Mouse (Mus musculus) kidney, adult 2 months (tissue): Measurements from ENCODE around the gene H2-DMb1. TPM values are rescaled to one million over a fixed set of nuclear protein-coding genes. Genes with fewer than 3 reads are reported as not detected.
A peak's percentile ranks its signal among the peaks of the same experiment; 100 is the strongest.

Source experiments
- DNase-seq: peaks from one replicate; pipeline ENCODE4 v3.0.0; 2021
- H3K27ac ChIP-seq: fragments of 200-500 bp; 2 replicates; pipeline ENCODE4 v1.5.1; 2012; ENCODE audit warnings: low read depth, low read length, control low read depth, inconsistent platforms; ENCODE audit not compliant: insufficient read depth
- H3K27me3 ChIP-seq: fragments of 200-500 bp; replicated peaks from 2 replicates; pipeline ENCODE4 v1.6.1; 2012; ENCODE audit warnings: mild to moderate bottlenecking, moderate library complexity, low read length, inconsistent platforms; ENCODE audit not compliant: control insufficient read depth, insufficient read depth
- H3K36me3 ChIP-seq: fragments of 200-500 bp; 2 replicates; pipeline ENCODE4 v1.6.1; 2012; ENCODE audit warnings: mild to moderate bottlenecking, moderate library complexity, low read length, inconsistent platforms; ENCODE audit not compliant: control insufficient read depth, insufficient read depth
- H3K4me1 ChIP-seq: fragments of 200-500 bp; 2 replicates; pipeline ENCODE4 v1.6.1; 2011; ENCODE audit warnings: low read length; ENCODE audit not compliant: control insufficient read depth, insufficient read depth
- H3K4me3 ChIP-seq: fragments of 200-500 bp; 2 replicates; pipeline ENCODE4 v1.5.1; 2011; ENCODE audit warnings: mild to moderate bottlenecking, low read depth, low read length, control low read depth; ENCODE audit not compliant: insufficient read depth
- CTCF ChIP-seq: fragments of 200-500 bp; conservative IDR thresholded peaks from 2 replicates; pipeline ENCODE4 v1.5.1; 2011; ENCODE audit warnings: low read depth, mild to moderate bottlenecking, control low read depth, low read length, moderate library complexity, mixed read lengths; ENCODE audit not compliant: insufficient read depth, insufficient read length
- POLR2A ChIP-seq: fragments of 200-500 bp; IDR thresholded peaks from one replicate; pipeline ENCODE4 v1.6.1; 2011; ENCODE audit warnings: low read depth, low read length, control low read depth
- WGBS: fragments of 180-500 bp; shearing (Covaris S2); methylation state at CpG from one replicate; pipeline ENCODE4 v1.1.7; 2018; 5-methylcytosine and 5-hydroxymethylcytosine counted together
- polyA plus RNA-seq: library from polyadenylated mRNA; depleted of rRNA; stranded (reverse); fragments of >200 nt; gene quantifications from 2 replicates; pipeline ENCODE4 v1.2.3, GENCODE M21; 2012

Gene H2-DMb1
- polyA plus RNA-seq, 1 experiment = 72.3 TPM

DNA sequence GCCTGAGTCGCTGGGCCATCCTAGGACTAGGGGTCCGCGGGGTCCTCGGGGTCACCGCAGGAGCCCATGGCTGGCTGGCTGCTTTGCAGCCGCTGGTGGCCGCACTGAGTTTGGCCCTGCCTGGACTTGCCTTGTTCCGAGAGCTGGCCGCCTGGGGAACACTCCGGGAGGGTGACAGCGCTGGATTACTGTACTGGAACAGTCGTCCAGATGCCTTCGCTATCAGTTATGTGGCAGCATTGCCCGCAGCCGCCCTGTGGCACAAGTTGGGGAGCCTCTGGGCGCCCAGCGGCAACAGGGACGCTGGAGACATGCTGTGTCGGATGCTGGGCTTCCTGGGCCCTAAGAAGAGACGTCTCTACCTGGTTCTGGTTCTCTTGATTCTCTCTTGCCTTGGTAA, 35.1 kb downstream of the H2-DMb1 start:
- Histone ChIP-seq H3K4me3 (peak overlapping the region; percentile 82), H3K36me3 (no peaks in the 10 kb centered on the region), H3K27ac (no peak overlapping the region; the same call in 1 of the 2 replicates), H3K27me3 (no peaks in the 10 kb centered on the region), H3K4me1 (no peaks in the 10 kb centered on the region)
- WGBS = 2% methylated on average over 20 of the region's 20 CpGs
- DNase-seq = no peak
- no peak for TF ChIP-seq POLR2A
- no peak for TF ChIP-seq CTCF

GRCm38 (mm10) chr17:34188986-34189385, 36.1 kb downstream of the H2-DMb1 start:
- H3K4me3 ChIP-seq = no peak overlapping the region
- DNase-seq = no peak
- no peaks in the 10 kb centered on the region for H3K4me1 ChIP-seq
- H3K27me3 ChIP-seq = no peaks in the 10 kb centered on the region
- no peaks in the 10 kb centered on the region for H3K36me3 ChIP-seq
- WGBS = 83% methylated on average over 6 of the region's 6 CpGs
- TF ChIP-seq POLR2A (no peak), CTCF (no peak)
- no peak overlapping the region for H3K27ac ChIP-seq

DNA sequence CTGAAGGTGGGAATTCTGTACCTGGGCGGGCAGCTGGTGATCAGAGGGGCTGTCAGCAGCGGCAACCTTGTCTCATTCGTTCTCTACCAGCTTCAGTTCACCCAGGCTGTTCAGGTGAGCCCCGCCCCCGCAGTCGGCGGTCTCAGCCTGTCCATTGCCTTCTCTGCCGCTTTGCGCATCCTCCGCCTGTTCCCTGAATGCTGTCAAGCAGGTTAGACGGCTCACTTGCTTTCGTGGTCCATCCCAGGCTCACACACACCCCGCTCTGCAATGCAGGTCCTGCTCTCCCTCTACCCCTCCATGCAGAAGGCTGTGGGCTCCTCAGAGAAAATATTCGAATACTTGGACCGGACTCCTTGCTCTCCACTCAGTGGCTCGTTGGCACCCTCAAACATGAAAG, 40.0 kb downstream of the H2-DMb1 start:
- Histone ChIP-seq H3K36me3 (no peaks in the 10 kb centered on the region), H3K4me1 (no peaks in the 10 kb centered on the region), H3K4me3 (no peak overlapping the region), H3K27me3 (no peaks in the 10 kb centered on the region), H3K27ac (no peak overlapping the region)
- TF ChIP-seq CTCF (no peak), POLR2A (no peak)
- DNase-seq = no peak
- 51% methylated on average over 16 of the region's 16 CpGs for WGBS

GRCm38 (mm10) chr17:34193468-34193867, 40.6 kb downstream of the H2-DMb1 start:
- no peak overlapping the region for H3K27ac ChIP-seq
- 63% methylated on average over 8 of the region's 8 CpGs for WGBS
- TF ChIP-seq CTCF (no peak), POLR2A (no peak)
- H3K4me1 ChIP-seq = no peaks in the 10 kb centered on the region
- no peaks in the 10 kb centered on the region for H3K27me3 ChIP-seq
- no peak for DNase-seq
- no peaks in the 10 kb centered on the region for H3K36me3 ChIP-seq
- no peak overlapping the region for H3K4me3 ChIP-seq

DNA sequence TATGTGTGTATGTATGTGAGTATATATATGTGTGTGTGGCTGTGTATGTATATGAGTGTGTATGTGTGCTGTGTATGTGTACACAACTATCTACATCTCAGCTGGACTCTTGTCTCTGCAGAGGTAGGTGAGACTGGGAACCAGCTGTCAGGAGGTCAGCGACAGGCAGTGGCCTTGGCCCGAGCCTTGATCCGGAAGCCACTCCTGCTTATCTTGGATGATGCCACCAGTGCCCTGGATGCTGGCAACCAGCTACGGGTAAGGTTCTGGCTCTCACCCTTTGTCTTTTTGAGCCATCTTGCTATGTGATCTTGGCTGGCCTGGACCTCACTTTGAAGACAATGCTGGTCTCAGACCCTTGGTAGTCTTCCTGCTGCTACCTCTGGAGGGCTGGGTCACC, 41.9 kb downstream of the H2-DMb1 start:
- DNase-seq = no peak
- no peaks in the 10 kb centered on the region for H3K4me1 ChIP-seq
- no peaks in the 10 kb centered on the region for H3K27me3 ChIP-seq
- no peak overlapping the region for H3K27ac ChIP-seq
- WGBS = 96% methylated on average over 4 of the region's 4 CpGs
- no peaks in the 10 kb centered on the region for H3K36me3 ChIP-seq
- TF ChIP-seq CTCF (no peak), POLR2A (no peak)
- no peak overlapping the region for H3K4me3 ChIP-seq

GRCm38 (mm10) chr17:34196491-34196890, 43.6 kb downstream of the H2-DMb1 start:
- Histone ChIP-seq H3K36me3 (no peaks in the 10 kb centered on the region), H3K27ac (no peak overlapping the region), H3K4me1 (no peaks in the 10 kb centered on the region), H3K4me3 (no peak overlapping the region), H3K27me3 (no peaks in the 10 kb centered on the region)
- TF ChIP-seq CTCF (no peak), POLR2A (no peak)
- WGBS = 73% methylated on average over 12 of the region's 12 CpGs
- no peak for DNase-seq

DNA sequence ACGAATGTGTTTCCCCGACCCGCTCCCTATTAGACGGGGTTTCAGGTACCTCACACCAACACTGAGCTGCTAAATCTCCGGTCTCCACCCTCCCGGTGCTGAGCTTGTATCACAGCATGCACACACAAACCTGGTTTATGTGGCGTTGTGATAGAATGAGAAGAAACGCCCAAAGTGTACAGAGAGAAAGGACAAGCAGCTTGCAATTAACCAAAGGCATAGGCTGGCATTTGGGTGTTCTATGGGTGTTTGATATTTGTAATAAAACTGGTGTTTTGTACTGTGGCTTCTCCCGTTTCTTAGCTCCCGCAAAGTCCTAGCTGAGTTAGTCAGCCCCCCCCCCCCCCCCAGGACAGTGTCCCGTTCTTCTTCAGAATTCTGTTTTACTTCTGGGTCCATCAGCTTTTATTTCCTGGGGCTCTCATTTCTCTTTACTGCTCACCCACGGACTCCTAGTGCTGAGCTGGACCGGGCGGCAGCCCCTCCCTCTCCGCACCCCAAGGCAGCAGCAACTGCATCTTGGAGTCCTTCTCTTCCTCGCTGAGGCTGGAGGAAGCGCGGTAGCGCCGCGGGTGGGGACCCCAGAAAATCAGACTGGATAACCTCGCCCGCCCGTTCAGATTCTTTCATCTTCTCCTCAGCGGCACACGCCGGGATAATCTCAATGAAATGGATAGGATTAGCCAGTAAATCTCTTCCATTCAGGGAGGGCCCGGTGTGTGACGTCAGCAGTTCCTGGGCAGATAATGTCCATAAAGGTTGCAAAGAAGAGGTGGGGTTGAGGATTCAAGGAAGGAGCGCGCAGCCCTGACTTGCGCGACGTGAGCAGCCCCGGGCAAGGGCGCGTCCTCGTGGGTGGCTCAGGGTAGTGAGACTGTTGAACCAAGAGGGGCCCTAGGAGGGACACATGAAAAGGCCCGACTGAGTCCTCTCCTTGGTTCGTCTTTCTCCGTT, 44.3 kb downstream of the H2-DMb1 start, which contains the start of gene Psmb8:
Gene Psmb8, plus strand, starts transcription at position 781 of the 954 bp plus-strand sequence.
- H3K4me3 ChIP-seq = peak within 1 kb of the TSS; percentile 67
- H3K27ac ChIP-seq = peak within 1 kb of the TSS; percentile 26
- H3K4me1 ChIP-seq = no peaks in the 10 kb centered on the region
- H3K36me3 ChIP-seq = no peaks in the 10 kb centered on the region
- H3K27me3 ChIP-seq = no peaks in the 10 kb centered on the region
- 12% methylated on average over 41 of the region's 41 CpGs for WGBS
- peak; percentile 95 for DNase-seq
- TF ChIP-seq POLR2A = no peak
- no peak for TF ChIP-seq CTCF
